Mouse (Mus musculus): ENCODE data around the gene Dctn5. TPM values are rescaled to one million over a fixed set of nuclear protein-coding genes. Genes with fewer than 3 reads are reported as not detected.

The Dctn5 gene
- polyA plus RNA-seq, 1 experiment from 2014 or later = 159 TPM

- no peaks in the 10 kb centered on the region for H3K36me3 ChIP-seq (replicated peaks; ENCODE audit: control insufficient read depth, insufficient read depth)
- DNase-seq (ENCODE audit: low spot score) (no peak), ATAC-seq (ENCODE audit: low FRiP score) (no peak)
- H3K4me1 ChIP-seq (replicated peaks; ENCODE audit: control insufficient read depth, insufficient read depth, low read length) = no peaks in the 10 kb centered on the region
- H3K9ac ChIP-seq = peak within 1 kb of the TSS; percentile 36; the same call in 1 of the 2 replicates
- H3K4me2 ChIP-seq (replicated peaks) = peak within 1 kb of the TSS; percentile 31
- no peak within 1 kb of the TSS for H3K27ac ChIP-seq
- WGBS = 21% methylated on average over 16 of the region's 17 CpGs
- no peaks in the 10 kb centered on the region for H3K9me3 ChIP-seq (ENCODE audit: control insufficient read depth, low read length)
- H3K27me3 ChIP-seq (ENCODE audit: control insufficient read depth, insufficient read depth, low read length) = no peaks in the 10 kb centered on the region
- peak within 1 kb of the TSS; percentile 11; the same call in 1 of the 2 replicates for H3K4me3 ChIP-seq (replicated peaks; ENCODE audit: low read length)
These were observed 53.2 kb downstream of the Dctn5 start, which contains the start of gene Ern2 for GRCm38 (mm10) chr7:122186043-122186442. Ern2 (minus strand) TSS chr7:122186207.

- H3K27me3 ChIP-seq (ENCODE audit: control insufficient read depth, insufficient read depth, low read length) = no peaks in the 10 kb centered on the region
- H3K9me3 ChIP-seq (ENCODE audit: control insufficient read depth, low read length) = no peaks in the 10 kb centered on the region
- H3K4me1 ChIP-seq (replicated peaks; ENCODE audit: control insufficient read depth, insufficient read depth, low read length) = no peaks in the 10 kb centered on the region
- H3K9ac ChIP-seq = no peak overlapping the region
- H3K4me3 ChIP-seq (replicated peaks; ENCODE audit: low read length) = no peak overlapping the region
- ATAC-seq (ENCODE audit: low FRiP score) (no peak), DNase-seq (ENCODE audit: low spot score) (peak; percentile 73)
- no peaks in the 10 kb centered on the region for H3K36me3 ChIP-seq (replicated peaks; ENCODE audit: control insufficient read depth, insufficient read depth)
- no peak overlapping the region for H3K4me2 ChIP-seq (replicated peaks)
- H3K27ac ChIP-seq = no peak overlapping the region
- WGBS = 27% methylated on average over 7 of the region's 7 CpGs
These were observed 56.6 kb downstream of the Dctn5 start for GRCm38 (mm10) chr7:122189484-122189883.

- H3K36me3 ChIP-seq (replicated peaks; ENCODE audit: control insufficient read depth, insufficient read depth) = no peaks in the 10 kb centered on the region
- DNase-seq (ENCODE audit: low spot score) (no peak), ATAC-seq (ENCODE audit: low FRiP score) (no peak)
- no peaks in the 10 kb centered on the region for H3K4me1 ChIP-seq (replicated peaks; ENCODE audit: control insufficient read depth, insufficient read depth, low read length)
- WGBS = 64% methylated on average over 10 of the region's 10 CpGs
- H3K27me3 ChIP-seq (ENCODE audit: control insufficient read depth, insufficient read depth, low read length) = no peaks in the 10 kb centered on the region
- no peak overlapping the region for H3K4me3 ChIP-seq (replicated peaks; ENCODE audit: low read length)
- H3K4me2 ChIP-seq (replicated peaks) = no peak overlapping the region
- no peak overlapping the region for H3K9ac ChIP-seq
- H3K27ac ChIP-seq = no peak overlapping the region
- no peaks in the 10 kb centered on the region for H3K9me3 ChIP-seq (ENCODE audit: control insufficient read depth, low read length)
These were observed 58.3 kb downstream of the Dctn5 start for GRCm38 (mm10) chr7:122191097-122191496.

GRCm38 (mm10) chr7:122193919-122194318 is 61.1 kb downstream of the Dctn5 start:
- Histone ChIP-seq H3K36me3 (replicated peaks; ENCODE audit: control insufficient read depth, insufficient read depth) (no peaks in the 10 kb centered on the region), H3K4me1 (replicated peaks; ENCODE audit: control insufficient read depth, insufficient read depth, low read length) (no peaks in the 10 kb centered on the region), H3K9me3 (ENCODE audit: control insufficient read depth, low read length) (no peaks in the 10 kb centered on the region), H3K4me3 (replicated peaks; ENCODE audit: low read length) (no peak overlapping the region), H3K27me3 (ENCODE audit: control insufficient read depth, insufficient read depth, low read length) (no peaks in the 10 kb centered on the region), H3K4me2 (replicated peaks) (no peak overlapping the region), H3K9ac (no peak overlapping the region), H3K27ac (no peak overlapping the region)
- ATAC-seq (ENCODE audit: low FRiP score) (no peak), DNase-seq (ENCODE audit: low spot score) (no peak)

- no peak overlapping the region for H3K27ac ChIP-seq
- no peaks in the 10 kb centered on the region for H3K4me1 ChIP-seq (replicated peaks; ENCODE audit: control insufficient read depth, insufficient read depth, low read length)
- no peaks in the 10 kb centered on the region for H3K36me3 ChIP-seq (replicated peaks; ENCODE audit: control insufficient read depth, insufficient read depth)
- DNase-seq (ENCODE audit: low spot score) (no peak), ATAC-seq (ENCODE audit: low FRiP score) (no peak)
- H3K9ac ChIP-seq = no peak overlapping the region
- H3K27me3 ChIP-seq (ENCODE audit: control insufficient read depth, insufficient read depth, low read length) = no peaks in the 10 kb centered on the region
- no peak overlapping the region for H3K4me2 ChIP-seq (replicated peaks)
- WGBS = 91% methylated on average over 9 of the region's 9 CpGs
- no peak overlapping the region for H3K4me3 ChIP-seq (replicated peaks; ENCODE audit: low read length)
- H3K9me3 ChIP-seq (ENCODE audit: control insufficient read depth, low read length) = no peaks in the 10 kb centered on the region
These were observed 63.9 kb downstream of the Dctn5 start for GRCm38 (mm10) chr7:122196771-122197170.

GRCm38 (mm10) chr7:122197306-122197705 is 64.5 kb downstream of the Dctn5 start:
- H3K4me1 ChIP-seq (replicated peaks; ENCODE audit: control insufficient read depth, insufficient read depth, low read length) = no peaks in the 10 kb centered on the region
- H3K27me3 ChIP-seq (ENCODE audit: control insufficient read depth, insufficient read depth, low read length) = no peaks in the 10 kb centered on the region
- no peaks in the 10 kb centered on the region for H3K9me3 ChIP-seq (ENCODE audit: control insufficient read depth, low read length)
- no peaks in the 10 kb centered on the region for H3K36me3 ChIP-seq (replicated peaks; ENCODE audit: control insufficient read depth, insufficient read depth)
- WGBS = 49% methylated on average over 4 of the region's 4 CpGs
- H3K27ac ChIP-seq = no peak overlapping the region
- H3K4me3 ChIP-seq (replicated peaks; ENCODE audit: low read length) = no peak overlapping the region
- H3K4me2 ChIP-seq (replicated peaks) = no peak overlapping the region
- DNase-seq (ENCODE audit: low spot score) (peak; percentile 77), ATAC-seq (ENCODE audit: low FRiP score) (no peak)
- no peak overlapping the region for H3K9ac ChIP-seq

Other genes starting within 250 kb of the Dctn5 start
- 21.1 and 24.4 TPM in 2 replicates for gene Cog7, start 151.3 kb upstream of the Dctn5 start, polyA plus RNA-seq (2014; fragmentation: Nextera tagmentation; extraction: Ambion mirVana)
- gene Gga2, start 111.8 kb upstream of the Dctn5 start, polyA plus RNA-seq (2014; fragmentation: Nextera tagmentation; extraction: Ambion mirVana) = 33.2 and 44.3 TPM in 2 replicates
- 104 and 120 TPM in 2 replicates for gene Ubfd1, start 65.9 kb upstream of the Dctn5 start, polyA plus RNA-seq (2014; fragmentation: Nextera tagmentation; extraction: Ambion mirVana)
- 10.8 and 11.1 TPM in 2 replicates for gene Ears2, start 65.8 kb upstream of the Dctn5 start, polyA plus RNA-seq (2014; fragmentation: Nextera tagmentation; extraction: Ambion mirVana)
- 681 and 682 TPM in 2 replicates for gene Ndufab1, start 31.2 kb upstream of the Dctn5 start, polyA plus RNA-seq (2014; fragmentation: Nextera tagmentation; extraction: Ambion mirVana)
- gene Palb2, start 56 bp upstream of the Dctn5 start, polyA plus RNA-seq (2014; fragmentation: Nextera tagmentation; extraction: Ambion mirVana) = 5.1 and 5.3 TPM in 2 replicates
- 14.6 and 17.4 TPM in 2 replicates for gene Plk1, start 26.4 kb downstream of the Dctn5 start, polyA plus RNA-seq (2014; fragmentation: Nextera tagmentation; extraction: Ambion mirVana)
- gene Ern2, start 53.2 kb downstream of the Dctn5 start, polyA plus RNA-seq (2014; fragmentation: Nextera tagmentation; extraction: Ambion mirVana) = 0.93 and 1.0 TPM in 2 replicates
- gene Chp2, start 86.5 kb downstream of the Dctn5 start, polyA plus RNA-seq (2014; fragmentation: Nextera tagmentation; extraction: Ambion mirVana) = 1.1 and 1.4 TPM in 2 replicates
- gene Prkcb, start 155.7 kb downstream of the Dctn5 start, polyA plus RNA-seq (2014; fragmentation: Nextera tagmentation; extraction: Ambion mirVana) = 135 and 149 TPM in 2 replicates

Data from hindbrain, embryonic 14.5 days (tissue).